Mouse (Mus musculus): Measurements from ENCODE around the gene Map3k5. TPM values are rescaled to one million over a fixed set of nuclear protein-coding genes. Genes with fewer than 3 reads are reported as not detected.
A peak's percentile ranks its signal among the peaks of the same experiment; 100 is the strongest.

The Map3k5 gene
- polyA plus RNA-seq, 1 experiment from 2014 or later, result 2.2 TPM

DNA sequence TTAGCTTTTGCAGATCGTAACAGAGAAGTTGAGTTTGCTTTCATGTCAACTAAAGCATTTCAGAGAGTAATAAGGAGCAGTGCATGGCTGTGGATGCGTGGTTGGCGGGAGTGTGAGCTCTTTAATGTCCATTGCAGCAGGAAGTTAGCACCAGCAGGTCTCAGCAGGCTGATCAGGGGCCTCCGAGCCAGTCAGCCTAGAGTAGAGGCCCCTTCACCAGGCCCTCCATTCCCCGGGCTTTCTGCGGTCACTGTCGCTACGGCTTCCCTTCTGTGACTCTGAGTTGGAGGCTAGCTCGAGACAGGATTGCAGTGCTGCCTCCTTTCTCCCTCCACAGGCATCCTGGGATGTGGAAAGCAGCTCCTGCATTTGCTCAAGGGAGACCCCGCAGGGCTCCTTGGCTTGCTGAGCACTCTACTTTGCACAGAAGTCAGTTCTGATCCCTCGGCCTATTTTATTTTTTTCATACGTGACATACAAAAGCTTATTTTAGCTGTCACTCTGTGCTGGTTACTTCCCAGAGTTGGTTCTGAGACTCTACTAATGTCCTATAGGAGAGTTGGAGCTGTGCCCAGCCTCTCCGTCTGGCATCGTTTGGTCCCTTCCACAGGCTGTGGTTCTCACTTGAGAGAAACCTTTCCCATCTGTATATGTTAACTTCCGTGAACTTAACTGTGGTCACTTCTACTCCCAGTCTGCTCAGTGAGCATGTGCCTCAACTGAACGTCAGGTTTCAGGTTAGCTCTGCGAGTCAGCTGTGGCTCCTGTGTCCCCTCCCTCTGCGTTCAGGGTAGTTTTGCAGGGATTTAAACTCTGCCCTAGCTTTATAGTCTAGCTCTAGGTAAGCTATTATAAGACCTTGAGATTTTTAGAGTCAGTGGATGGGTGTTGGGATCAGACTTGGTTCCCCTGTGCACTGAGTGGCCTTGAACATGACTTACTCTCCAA lies 178.0 kb downstream of the Map3k5 start:
- Histone ChIP-seq H3K27me3 (ENCODE audit: insufficient read depth, low read length) (no peaks in the 10 kb centered on the region), H3K27ac (no peak overlapping the region), H3K4me3 (replicated peaks; ENCODE audit: low read depth, low read length) (no peak overlapping the region), H3K9me3 (replicated peaks; ENCODE audit: low read length) (no peaks in the 10 kb centered on the region), H3K9ac (ENCODE audit: low read depth, low read length) (no peak overlapping the region), H3K4me2 (ENCODE audit: low read length) (no peak overlapping the region), H3K4me1 (replicated peaks; ENCODE audit: insufficient read depth, low read length) (no peaks in the 10 kb centered on the region), H3K36me3 (ENCODE audit: insufficient read depth, low read length) (no peaks in the 10 kb centered on the region)
- ATAC-seq (replicated peaks; ENCODE audit: low FRiP score, low read depth) (no peak), DNase-seq (ENCODE audit: low spot score) (no peak)
- 80% methylated on average over 18 of the region's 18 CpGs for WGBS
- TF ChIP-seq CTCF (IDR thresholded peaks at IDR 0.05; ENCODE audit: low read depth), result no peak

DNA sequence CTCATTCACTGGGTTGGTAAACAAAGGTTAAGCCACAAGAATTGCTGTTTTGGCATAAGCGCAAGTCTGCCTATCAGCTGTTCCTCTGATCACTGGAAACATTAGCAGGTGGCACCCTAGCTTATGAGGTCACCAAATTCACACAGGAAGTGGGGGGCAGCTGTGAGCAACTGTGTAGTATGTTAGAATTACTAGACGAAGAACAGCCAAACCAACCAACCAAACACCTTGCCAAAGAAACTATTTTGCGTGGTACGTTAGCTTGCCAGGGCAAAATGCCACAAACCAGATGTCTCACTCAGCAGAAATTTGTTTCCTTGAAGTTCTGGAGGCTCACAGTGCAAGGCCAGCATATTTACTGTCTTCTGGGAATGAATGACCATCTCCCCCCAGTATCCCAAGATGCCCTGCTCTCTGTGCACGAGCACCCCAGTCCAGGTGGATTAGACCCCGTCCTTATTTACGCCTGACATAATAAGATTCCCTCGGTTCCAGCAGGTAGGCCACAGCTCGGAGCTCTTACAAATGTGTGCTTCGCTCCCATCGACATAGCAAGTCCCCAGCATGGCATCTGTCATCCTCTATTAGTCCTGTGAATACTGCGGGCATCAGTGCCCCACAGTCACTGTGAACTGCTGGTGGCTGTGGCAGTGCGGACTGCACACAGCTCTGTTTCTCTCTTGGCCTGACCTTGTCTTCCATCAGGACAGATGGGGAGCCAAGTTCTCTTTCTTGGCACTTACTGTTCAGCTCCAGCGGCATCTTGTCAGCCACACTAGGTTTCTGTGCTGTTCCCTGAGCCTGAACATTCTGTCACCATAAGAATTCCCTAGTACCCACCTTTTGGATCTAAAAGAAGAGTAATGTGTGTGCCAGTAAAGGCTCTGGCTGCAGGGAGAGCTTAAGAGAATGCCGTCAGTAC lies 185.5 kb downstream of the Map3k5 start:
- no peak overlapping the region for H3K9ac ChIP-seq (ENCODE audit: low read depth, low read length)
- no peaks in the 10 kb centered on the region for H3K9me3 ChIP-seq (replicated peaks; ENCODE audit: low read length)
- ATAC-seq (replicated peaks; ENCODE audit: low FRiP score, low read depth), result no peak
- no peak for DNase-seq (ENCODE audit: low spot score)
- H3K36me3 ChIP-seq (ENCODE audit: insufficient read depth, low read length), result no peaks in the 10 kb centered on the region
- H3K4me2 ChIP-seq (ENCODE audit: low read length), result no peak overlapping the region
- WGBS, result 89% methylated on average over 15 of the region's 15 CpGs
- TF ChIP-seq CTCF (IDR thresholded peaks at IDR 0.05; ENCODE audit: low read depth), result no peak
- H3K27me3 ChIP-seq (ENCODE audit: insufficient read depth, low read length), result no peaks in the 10 kb centered on the region
- H3K4me1 ChIP-seq (replicated peaks; ENCODE audit: insufficient read depth, low read length), result no peaks in the 10 kb centered on the region
- no peak overlapping the region for H3K4me3 ChIP-seq (replicated peaks; ENCODE audit: low read depth, low read length)
- no peak overlapping the region for H3K27ac ChIP-seq

DNA sequence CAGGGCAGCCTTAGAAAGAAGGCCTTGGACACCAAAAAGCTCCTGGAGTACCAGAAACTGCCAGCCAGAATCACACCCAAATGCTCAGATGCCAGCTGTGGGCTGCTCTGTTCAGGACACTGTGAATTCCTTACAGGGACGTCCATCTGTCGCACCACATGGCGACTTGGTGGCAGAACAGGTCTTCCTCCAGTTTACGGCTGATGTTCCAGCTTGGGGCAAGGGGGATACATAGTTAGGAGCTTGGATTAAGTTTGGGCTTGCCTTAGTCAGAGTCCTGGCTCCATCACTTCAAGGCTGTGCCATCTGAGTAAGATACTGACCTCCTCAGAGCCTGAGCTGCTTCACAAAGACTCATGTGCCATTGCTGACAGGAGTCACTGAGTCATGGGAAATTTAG lies 187.7 kb downstream of the Map3k5 start:
- ATAC-seq (replicated peaks; ENCODE audit: low FRiP score, low read depth), result no peak

DNA sequence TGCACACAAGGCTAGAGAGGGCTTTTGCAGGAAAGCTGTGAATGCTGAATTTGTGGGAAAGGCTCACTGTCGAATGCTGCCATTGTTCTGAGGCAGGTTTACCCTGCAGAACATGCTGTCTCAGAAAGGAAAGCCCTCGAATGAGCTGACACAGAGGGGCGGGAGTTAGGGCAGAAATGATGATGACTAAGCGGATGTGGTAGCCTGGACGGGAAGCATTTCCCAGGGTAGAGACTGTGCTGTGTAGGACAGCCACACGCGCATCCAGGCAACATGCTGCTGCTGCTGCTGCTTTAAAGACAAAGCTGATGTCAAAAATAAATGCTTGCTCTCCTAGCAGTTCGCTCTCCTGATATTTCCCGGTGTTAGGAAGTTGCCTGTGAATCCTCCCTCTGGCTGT lies 189.1 kb downstream of the Map3k5 start:
- no peak overlapping the region for H3K27ac ChIP-seq
- H3K4me1 ChIP-seq (replicated peaks; ENCODE audit: insufficient read depth, low read length), result no peaks in the 10 kb centered on the region
- no peak overlapping the region for H3K9ac ChIP-seq (ENCODE audit: low read depth, low read length)
- no peaks in the 10 kb centered on the region for H3K27me3 ChIP-seq (ENCODE audit: insufficient read depth, low read length)
- H3K36me3 ChIP-seq (ENCODE audit: insufficient read depth, low read length), result no peaks in the 10 kb centered on the region
- no peak for TF ChIP-seq CTCF (IDR thresholded peaks at IDR 0.05; ENCODE audit: low read depth)
- no peaks in the 10 kb centered on the region for H3K9me3 ChIP-seq (replicated peaks; ENCODE audit: low read length)
- DNase-seq (ENCODE audit: low spot score) (peak; percentile 29), ATAC-seq (replicated peaks; ENCODE audit: low FRiP score, low read depth) (no peak; the same call in 1 of the 2 replicates)
- H3K4me3 ChIP-seq (replicated peaks; ENCODE audit: low read depth, low read length), result no peak overlapping the region
- no peak overlapping the region for H3K4me2 ChIP-seq (ENCODE audit: low read length)
- 53% methylated on average over 9 of the region's 9 CpGs for WGBS

More for the DNA sequence above, 187.7 kb downstream of the Map3k5 start:
- no peaks in the 10 kb centered on the region for H3K27me3 ChIP-seq (ENCODE audit: insufficient read depth, low read length)
- H3K9ac ChIP-seq (ENCODE audit: low read depth, low read length), result no peak overlapping the region
- no peak for TF ChIP-seq CTCF (IDR thresholded peaks at IDR 0.05; ENCODE audit: low read depth)
- no peak overlapping the region for H3K27ac ChIP-seq
- no peak overlapping the region for H3K4me2 ChIP-seq (ENCODE audit: low read length)
- no peaks in the 10 kb centered on the region for H3K9me3 ChIP-seq (replicated peaks; ENCODE audit: low read length)
- no peak for DNase-seq (ENCODE audit: low spot score)
- 83% methylated on average over 4 of the region's 4 CpGs for WGBS
- H3K36me3 ChIP-seq (ENCODE audit: insufficient read depth, low read length), result no peaks in the 10 kb centered on the region
- no peak overlapping the region for H3K4me3 ChIP-seq (replicated peaks; ENCODE audit: low read depth, low read length)
- H3K4me1 ChIP-seq (replicated peaks; ENCODE audit: insufficient read depth, low read length), result no peaks in the 10 kb centered on the region

- 84% methylated on average over 12 of the region's 12 CpGs for WGBS
- no peaks in the 10 kb centered on the region for H3K27me3 ChIP-seq (ENCODE audit: insufficient read depth, low read length)
- H3K27ac ChIP-seq, result no peak overlapping the region
- no peaks in the 10 kb centered on the region for H3K36me3 ChIP-seq (ENCODE audit: insufficient read depth, low read length)
- no peak for TF ChIP-seq CTCF (IDR thresholded peaks at IDR 0.05; ENCODE audit: low read depth)
- no peak overlapping the region for H3K4me3 ChIP-seq (replicated peaks; ENCODE audit: low read depth, low read length)
- H3K4me2 ChIP-seq (ENCODE audit: low read length), result no peak overlapping the region
- no peak overlapping the region for H3K9ac ChIP-seq (ENCODE audit: low read depth, low read length)
- DNase-seq (ENCODE audit: low spot score) (no peak), ATAC-seq (replicated peaks; ENCODE audit: low FRiP score, low read depth) (no peak)
- no peaks in the 10 kb centered on the region for H3K4me1 ChIP-seq (replicated peaks; ENCODE audit: insufficient read depth, low read length)
- no peaks in the 10 kb centered on the region for H3K9me3 ChIP-seq (replicated peaks; ENCODE audit: low read length)
These were observed 190.3 kb downstream of the Map3k5 start for GRCm38 (mm10) chr10:20124576-20124975.

GRCm38 (mm10) chr10:20125226-20125625 lies 191.0 kb downstream of the Map3k5 start:
- peak; percentile 96 for TF ChIP-seq CTCF (IDR thresholded peaks at IDR 0.05; ENCODE audit: low read depth)
- WGBS, result 50% methylated on average over 4 of the region's 4 CpGs
- peak; percentile 66; the same call in 1 of the 2 replicates for ATAC-seq (replicated peaks; ENCODE audit: low FRiP score, low read depth)

More at GRCm38 (mm10) chr10:20125226-20125625, 191.0 kb downstream of the Map3k5 start:
- H3K9me3 ChIP-seq (replicated peaks; ENCODE audit: low read length), result no peaks in the 10 kb centered on the region
- no peaks in the 10 kb centered on the region for H3K4me1 ChIP-seq (replicated peaks; ENCODE audit: insufficient read depth, low read length)
- no peaks in the 10 kb centered on the region for H3K27me3 ChIP-seq (ENCODE audit: insufficient read depth, low read length)
- peak; percentile 84 for DNase-seq (ENCODE audit: low spot score)
- no peak overlapping the region for H3K9ac ChIP-seq (ENCODE audit: low read depth, low read length)
- no peaks in the 10 kb centered on the region for H3K36me3 ChIP-seq (ENCODE audit: insufficient read depth, low read length)
- no peak overlapping the region for H3K27ac ChIP-seq
- H3K4me2 ChIP-seq (ENCODE audit: low read length), result no peak overlapping the region
- H3K4me3 ChIP-seq (replicated peaks; ENCODE audit: low read depth, low read length), result no peak overlapping the region

Data from kidney, postnatal 0 days (tissue).